Mouse (Mus musculus) forebrain, embryonic 14.5 days (tissue): ENCODE measurements around the gene Nrxn3. TPM values are rescaled to one million over a fixed set of nuclear protein-coding genes. Genes with fewer than 3 reads are reported as not detected.
A peak's percentile ranks its signal among the peaks of the same experiment; 100 is the strongest.

Experiments
- ATAC-seq: fragments of 200-750 bp; cut with Nextera tagmentation; 2 replicates; pipeline ENCODE4 v1.8.0; 2017; ENCODE audit warnings: mild to moderate bottlenecking, moderate library complexity
- DNase-seq: peaks from one replicate; pipeline ENCODE4 v3.0.0-alpha.2; 2015; ENCODE audit warnings: low spot score
- H3K27ac ChIP-seq: fragments of 300-500 bp; sonication (generic); 2 replicates; pipeline ENCODE4 v1.5.1; 2014; ENCODE audit warnings: low read depth, mild to moderate bottlenecking, control low read depth, low read length, moderate library complexity
- H3K27me3 ChIP-seq: fragments of 300-500 bp; sonication (generic); replicated peaks from 2 replicates; pipeline ENCODE4 v1.6.1; 2014; ENCODE audit warnings: low read length, control low read depth, mixed read lengths; ENCODE audit not compliant: control insufficient read depth, insufficient read depth
- H3K36me3 ChIP-seq: fragments of 300-500 bp; sonication (generic); 2 replicates; pipeline ENCODE4 v1.6.1; 2014; ENCODE audit warnings: low read length, control low read depth; ENCODE audit not compliant: control insufficient read depth, insufficient read depth
- H3K4me1 ChIP-seq: fragments of 300-500 bp; sonication (generic); 2 replicates; pipeline ENCODE4 v1.6.1; 2014; ENCODE audit warnings: antibody characterized with exemption, low read length, control low read depth; ENCODE audit not compliant: control insufficient read depth, insufficient read depth
- H3K4me2 ChIP-seq: fragments of 300-500 bp; sonication (generic); 2 replicates; pipeline ENCODE4 v1.6.1; 2014; ENCODE audit warnings: mild to moderate bottlenecking, control low read depth, low read length
- H3K4me3 ChIP-seq: fragments of 300-500 bp; sonication (generic); 2 replicates; pipeline ENCODE4 v1.5.1; 2014; ENCODE audit warnings: low read depth, low read length, control low read depth
- H3K9ac ChIP-seq: fragments of 300-500 bp; sonication (generic); 2 replicates; pipeline ENCODE4 v1.6.1; 2014; ENCODE audit warnings: mild to moderate bottlenecking, low read length, control low read depth, moderate library complexity
- H3K9me3 ChIP-seq: fragments of 300-500 bp; sonication (generic); replicated peaks from 2 replicates; pipeline ENCODE4 v1.6.1; 2016; ENCODE audit warnings: low read length, control low read depth, mixed read lengths; ENCODE audit not compliant: control insufficient read depth
- WGBS: fragments of 180-500 bp; shearing (Covaris S2); extraction: QIAGEN DNeasy Blood & Tissue Kit; methylation state at CpG from one replicate; pipeline ENCODE4 v1.1.7; 2014; 5-methylcytosine and 5-hydroxymethylcytosine counted together
- polyA plus RNA-seq: library from polyadenylated mRNA; unstranded; fragments of >200 nt; fragmentation: Nextera tagmentation; extraction: Ambion mirVana; gene quantifications from 2 replicates; pipeline ENCODE4 v1.2.1, GENCODE M21; 2014

Nrxn3 gene
- polyA plus RNA-seq, 1 experiment from 2014 or later, result 39.6 TPM

DNA sequence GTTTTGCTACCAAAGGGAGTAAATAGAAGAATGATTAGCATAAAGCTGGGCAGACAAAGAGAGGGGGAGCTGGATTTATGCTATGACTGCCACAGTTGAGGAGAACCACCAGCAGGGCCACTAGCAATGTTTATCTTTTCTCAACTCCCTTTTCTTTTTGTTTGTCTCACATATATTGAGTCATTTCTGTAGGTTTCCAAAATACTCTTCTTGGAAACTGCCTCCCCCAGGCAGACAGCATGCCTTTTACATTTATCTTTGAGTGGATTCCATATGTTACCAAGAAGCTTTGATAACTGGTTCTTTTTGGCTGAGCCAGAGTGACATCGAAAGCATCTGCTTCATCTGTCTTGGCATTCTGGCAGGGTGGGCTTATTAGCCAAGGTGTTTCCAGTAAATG lies 587.5 kb downstream of the Nrxn3 start:
- no peak overlapping the region for H3K4me2 ChIP-seq
- no peaks in the 10 kb centered on the region for H3K4me1 ChIP-seq
- no peak overlapping the region for H3K9ac ChIP-seq
- DNase-seq, result no peak
- H3K36me3 ChIP-seq, result no peaks in the 10 kb centered on the region
- ATAC-seq, result no peak
- H3K27me3 ChIP-seq, result no peaks in the 10 kb centered on the region
- H3K9me3 ChIP-seq, result no peaks in the 10 kb centered on the region
- H3K4me3 ChIP-seq, result no peak overlapping the region
- H3K27ac ChIP-seq, result no peak overlapping the region
- 83% methylated on average over 1 of the region's 1 CpGs for WGBS

DNA sequence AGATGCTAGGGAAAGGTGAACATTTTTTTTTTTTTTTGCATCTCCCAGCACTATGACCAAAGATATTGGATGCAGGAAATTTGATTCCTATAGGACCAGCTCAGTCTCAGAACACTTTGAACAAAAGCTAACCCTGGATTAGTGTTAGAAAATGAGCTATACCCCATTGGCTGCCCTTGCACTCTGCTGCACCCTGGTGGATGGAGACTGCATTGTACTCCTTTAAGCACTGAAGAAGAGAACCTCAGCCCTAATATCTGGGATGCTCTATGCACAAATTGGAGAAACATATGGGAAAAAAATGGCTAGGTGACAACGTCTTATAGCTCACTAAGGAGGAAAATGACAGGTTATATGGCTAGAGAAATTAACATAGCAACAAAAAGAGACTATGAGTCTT lies 589.9 kb downstream of the Nrxn3 start:
- Histone ChIP-seq H3K4me2 (no peak overlapping the region), H3K4me1 (no peaks in the 10 kb centered on the region), H3K27ac (no peak overlapping the region), H3K36me3 (no peaks in the 10 kb centered on the region), H3K9ac (no peak overlapping the region), H3K27me3 (no peaks in the 10 kb centered on the region), H3K4me3 (no peak overlapping the region), H3K9me3 (no peaks in the 10 kb centered on the region)
- ATAC-seq (no peak), DNase-seq (no peak)
- WGBS, result 36% methylated on average over 1 of the region's 1 CpGs

DNA sequence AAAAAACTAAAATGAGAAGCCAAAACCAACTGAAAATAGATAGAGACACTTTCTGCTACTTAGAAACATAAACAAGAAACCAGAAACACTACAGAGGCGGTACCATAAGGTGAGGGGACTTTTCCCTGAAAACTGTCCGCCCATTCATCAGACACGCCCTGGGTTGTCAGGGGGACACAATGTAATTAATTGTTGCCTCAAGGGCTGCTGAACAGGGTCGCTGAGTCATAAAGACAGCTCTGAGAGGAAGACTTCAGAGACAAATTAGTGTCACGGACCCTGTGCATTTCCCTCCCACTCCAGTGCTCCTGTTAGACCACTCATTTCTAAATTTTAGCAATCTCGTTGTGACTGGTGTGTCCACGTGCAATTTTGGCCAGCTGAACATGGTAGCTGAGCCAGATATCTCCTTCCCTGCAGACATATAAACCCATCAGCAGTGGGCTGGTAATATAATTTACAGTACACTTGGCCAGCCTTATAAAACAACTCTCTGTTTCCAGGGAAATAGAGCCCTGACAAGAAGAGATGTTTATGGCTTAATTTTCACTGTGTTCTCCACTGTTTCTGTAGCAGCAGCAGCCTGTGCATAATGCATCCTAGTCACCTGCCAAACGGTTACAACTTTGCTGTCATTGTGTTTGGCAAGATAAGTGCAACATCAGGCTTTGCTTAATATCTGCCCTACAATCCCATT lies 603.3 kb downstream of the Nrxn3 start:
- Histone ChIP-seq H3K4me3 (no peak overlapping the region), H3K4me1 (no peaks in the 10 kb centered on the region; the same call in 1 of the 2 replicates), H3K9ac (no peak overlapping the region), H3K27ac (no peak overlapping the region), H3K4me2 (no peak overlapping the region), H3K36me3 (no peaks in the 10 kb centered on the region), H3K27me3 (no peaks in the 10 kb centered on the region), H3K9me3 (no peaks in the 10 kb centered on the region)
- DNase-seq, result no peak
- ATAC-seq, result no peak
- 53% methylated on average over 8 of the region's 8 CpGs for WGBS

DNA sequence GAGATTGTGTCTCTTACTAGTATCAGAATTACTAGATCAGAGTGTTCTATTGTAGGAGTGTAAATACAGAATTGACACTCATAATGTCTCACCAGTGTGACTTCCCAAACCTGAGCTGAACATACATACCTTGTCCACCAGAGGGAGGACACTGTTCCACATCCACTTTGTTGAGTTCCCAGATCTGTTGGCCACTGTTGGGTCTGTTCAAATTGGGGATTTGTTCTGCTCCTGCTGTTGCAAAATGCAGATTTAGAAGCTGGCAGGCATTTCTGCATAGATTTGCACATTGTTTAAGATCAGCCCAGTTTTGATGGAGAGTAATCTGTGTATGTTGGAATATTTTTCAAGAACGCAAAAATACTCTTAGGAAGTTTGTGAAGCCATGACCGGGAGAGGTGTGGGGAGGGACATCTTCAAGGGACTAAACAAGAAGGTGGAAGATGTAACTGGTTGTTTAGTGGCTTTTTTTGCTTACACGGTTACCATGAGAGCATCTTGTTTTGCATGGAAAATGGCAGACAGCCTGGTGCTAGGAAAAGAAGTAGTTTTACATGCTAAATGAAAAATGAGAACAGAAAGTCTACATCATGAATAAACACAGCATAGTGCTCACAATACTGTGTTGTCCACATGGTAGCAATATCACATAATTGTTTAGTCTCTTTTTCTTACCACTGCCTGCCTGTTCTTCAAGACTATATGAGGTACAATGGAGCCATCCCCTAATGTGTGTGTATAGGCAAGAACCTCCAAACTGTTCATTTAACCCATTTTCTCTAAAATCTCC lies 609.0 kb downstream of the Nrxn3 start:
- Histone ChIP-seq H3K9me3 (no peaks in the 10 kb centered on the region), H3K4me3 (no peak overlapping the region), H3K4me1 (no peaks in the 10 kb centered on the region; the same call in 1 of the 2 replicates), H3K27me3 (no peaks in the 10 kb centered on the region), H3K27ac (no peak overlapping the region), H3K9ac (no peak overlapping the region), H3K36me3 (no peaks in the 10 kb centered on the region), H3K4me2 (no peak overlapping the region)
- ATAC-seq, result no peak
- WGBS, result 93% methylated on average over 3 of the region's 3 CpGs
- DNase-seq, result peak; percentile 20

DNA sequence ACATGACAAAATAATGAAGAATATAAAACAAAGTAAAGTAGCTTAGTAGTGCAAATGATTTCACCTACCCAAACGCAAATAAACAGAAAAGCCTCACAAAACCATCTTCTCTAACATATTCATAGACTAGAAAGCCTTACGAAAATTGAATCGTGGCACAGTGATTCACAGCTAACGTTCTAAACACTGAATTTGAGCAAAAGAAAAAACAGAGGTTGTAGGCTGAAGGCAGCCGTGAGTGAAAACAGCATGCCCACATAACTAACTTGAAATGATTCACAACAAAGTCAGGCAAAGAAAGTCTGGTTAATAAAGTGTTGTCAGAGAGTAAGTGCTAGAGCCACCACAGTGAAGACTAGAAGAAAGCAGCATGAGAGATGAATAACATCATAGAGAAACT lies 610.8 kb downstream of the Nrxn3 start:
- no peaks in the 10 kb centered on the region; the same call in 1 of the 2 replicates for H3K4me1 ChIP-seq
- ATAC-seq (no peak), DNase-seq (no peak)
- WGBS, result 85% methylated on average over 5 of the region's 5 CpGs
- H3K36me3 ChIP-seq, result no peaks in the 10 kb centered on the region
- no peak overlapping the region for H3K4me3 ChIP-seq
- no peak overlapping the region for H3K4me2 ChIP-seq
- no peaks in the 10 kb centered on the region for H3K27me3 ChIP-seq
- H3K9me3 ChIP-seq, result no peaks in the 10 kb centered on the region
- no peak overlapping the region for H3K9ac ChIP-seq
- no peak overlapping the region for H3K27ac ChIP-seq

DNA sequence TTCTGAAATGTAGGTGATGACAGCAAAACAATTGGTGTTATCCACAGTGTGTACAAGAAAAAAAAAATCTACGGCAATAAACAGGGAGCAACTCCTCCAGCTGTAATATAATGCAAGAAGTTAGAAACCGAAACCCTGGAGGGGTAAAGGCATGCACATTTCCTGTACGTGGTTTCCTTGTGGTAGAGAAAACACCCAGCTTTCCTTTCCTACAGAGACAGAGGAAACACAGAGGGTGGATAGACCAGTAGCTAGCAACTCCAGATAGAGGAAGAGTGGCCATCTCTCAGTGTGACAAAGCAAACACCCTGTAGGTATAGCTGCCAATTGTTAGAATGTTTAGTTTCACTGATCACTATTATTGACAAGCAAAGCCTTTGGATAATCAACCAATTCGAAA lies 642.2 kb downstream of the Nrxn3 start:
- H3K4me1 ChIP-seq, result no peaks in the 10 kb centered on the region
- no peak for ATAC-seq
- H3K27ac ChIP-seq, result no peak overlapping the region
- H3K9me3 ChIP-seq, result no peaks in the 10 kb centered on the region
- H3K27me3 ChIP-seq, result no peaks in the 10 kb centered on the region
- H3K4me2 ChIP-seq, result no peak overlapping the region
- no peak for DNase-seq
- H3K9ac ChIP-seq, result no peak overlapping the region
- no peaks in the 10 kb centered on the region for H3K36me3 ChIP-seq
- no peak overlapping the region for H3K4me3 ChIP-seq
- 84% methylated on average over 4 of the region's 4 CpGs for WGBS

DNA sequence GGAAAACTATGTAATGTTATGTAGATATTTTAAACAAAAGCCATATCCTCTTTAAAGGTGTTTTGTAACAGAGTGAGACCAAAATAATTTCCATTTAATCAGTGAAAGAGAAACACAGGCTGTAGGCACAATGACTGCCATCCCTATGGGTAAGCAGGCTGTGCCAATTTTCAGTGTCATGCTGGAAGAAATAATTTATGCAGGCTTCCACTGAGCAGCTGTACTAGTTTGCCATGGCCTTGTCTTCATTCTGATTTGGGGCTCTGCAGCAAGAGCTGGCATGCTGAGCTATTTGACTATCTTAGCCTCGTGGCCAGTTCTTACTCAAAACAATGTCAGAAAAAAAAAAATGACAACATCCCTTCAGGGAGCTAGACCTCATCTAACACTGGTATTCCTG lies 647.3 kb downstream of the Nrxn3 start:
- Histone ChIP-seq H3K4me2 (no peak overlapping the region), H3K36me3 (no peaks in the 10 kb centered on the region), H3K4me3 (no peak overlapping the region), H3K4me1 (no peaks in the 10 kb centered on the region), H3K27me3 (no peaks in the 10 kb centered on the region), H3K9me3 (no peaks in the 10 kb centered on the region), H3K27ac (no peak overlapping the region), H3K9ac (no peak overlapping the region)
- 0 out of 2 replicates have a peak, but pooled peaks have one; percentile 67 for ATAC-seq
- DNase-seq, result peak; percentile 61
- 33% methylated on average over 1 of the region's 1 CpGs for WGBS

DNA sequence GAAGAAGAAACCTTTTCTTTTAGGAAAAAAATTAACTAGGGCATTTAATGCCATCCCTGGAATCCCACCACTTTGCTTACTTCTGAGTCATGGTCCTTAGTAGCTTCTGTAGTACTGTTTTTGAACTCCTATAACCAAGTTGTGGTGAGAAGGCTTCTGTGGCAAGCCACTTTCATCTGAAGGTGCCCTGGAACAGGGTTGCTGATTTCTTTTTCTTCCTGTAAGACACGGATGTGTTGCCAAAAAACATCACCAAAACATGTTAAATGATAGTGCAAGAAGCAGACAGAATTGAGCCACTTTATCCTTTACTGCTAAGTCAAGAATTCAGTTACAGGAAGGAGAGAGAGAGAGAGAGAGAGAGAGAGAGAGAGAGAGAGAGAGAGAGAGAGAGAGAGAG lies 653.9 kb downstream of the Nrxn3 start:
- ATAC-seq (no peak), DNase-seq (no peak)
- Histone ChIP-seq H3K4me2 (no peak overlapping the region), H3K4me1 (no peaks in the 10 kb centered on the region), H3K9ac (no peak overlapping the region), H3K27ac (peak overlapping the region; percentile 67; the same call in 1 of the 2 replicates), H3K9me3 (no peaks in the 10 kb centered on the region), H3K4me3 (no peak overlapping the region), H3K36me3 (no peaks in the 10 kb centered on the region), H3K27me3 (no peaks in the 10 kb centered on the region)
- 60% methylated on average over 1 of the region's 1 CpGs for WGBS

DNA sequence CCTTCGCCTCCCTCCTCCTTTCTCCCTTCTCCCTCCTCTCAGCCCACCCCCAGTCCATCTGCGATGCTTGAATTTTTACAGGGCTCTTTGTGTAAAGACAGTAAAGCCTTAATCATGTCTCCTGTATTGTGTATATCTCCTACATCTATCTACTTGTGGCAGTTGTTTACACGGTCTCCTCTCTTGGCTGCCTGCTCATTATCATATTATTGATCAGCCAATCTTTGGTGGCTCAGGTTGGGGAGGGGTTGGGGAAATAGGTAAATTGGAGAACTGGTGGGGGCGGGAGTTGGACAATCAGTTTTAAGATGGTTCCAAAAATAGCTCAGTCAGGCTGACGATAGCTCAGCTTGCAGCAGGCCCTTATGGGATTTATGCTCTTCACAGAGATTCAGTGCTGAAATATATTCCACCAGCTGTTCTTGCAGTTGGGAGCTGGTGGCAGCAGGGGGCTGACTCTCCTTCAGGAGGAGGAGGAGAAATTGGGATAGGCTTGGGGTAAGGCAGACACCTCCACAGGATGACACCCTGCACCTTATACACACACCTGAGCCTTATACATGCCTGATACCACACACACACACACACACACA lies 654.5 kb downstream of the Nrxn3 start:
- Histone ChIP-seq H3K9me3 (no peaks in the 10 kb centered on the region), H3K9ac (no peak overlapping the region), H3K4me2 (no peak overlapping the region), H3K4me3 (no peak overlapping the region), H3K27ac (peak overlapping the region; percentile 67), H3K27me3 (no peaks in the 10 kb centered on the region), H3K4me1 (no peaks in the 10 kb centered on the region), H3K36me3 (no peaks in the 10 kb centered on the region)
- DNase-seq (peak; percentile 56), ATAC-seq (peak; percentile 79)
- WGBS, result 46% methylated on average over 5 of the region's 5 CpGs
